Mouse (Mus musculus): Measurements from ENCODE around the gene Prkn.

GRCm38 (mm10) chr17:10959066-10959864 is 119.1 kb downstream of the Prkn start:
- TF ChIP-seq CTCF (IDR thresholded peaks at IDR 0.05; ENCODE audit: extremely low read depth, insufficient read depth, low read length) (no peak), POLR2A (IDR thresholded peaks at IDR 0.05; ENCODE audit: extremely low read depth, insufficient read depth, low read length) (no peak)
